Mouse (Mus musculus) gastrocnemius, postnatal 36 days (tissue): Measurements from ENCODE around the gene Gm8947. TPM values are rescaled to one million over a fixed set of nuclear protein-coding genes. Genes with fewer than 3 reads are reported as not detected.
"Not testable (repeated sequence)": the region's sequence is repeated elsewhere in the genome, so short reads cannot be mapped to it uniquely, and the experiment has no call there.

Experiments used
- DNase-seq, 2 experiments: peaks; one replicate each; pipeline ENCODE4 v3.0.0; 2022
- intact Hi-C: fragments of 180-260 bp; cut with DNase I; formaldehyde crosslinking; loops from one replicate; pipeline ENCODE4 v1.15.1; 2025
- long read RNA-seq, 2 experiments: library from polyadenylated mRNA; stranded (forward); transcript quantifications; one replicate each; pipeline ENCODE4 v2.0.0; 2021
- total RNA-seq, 2 experiments: library from RNA; stranded (reverse); gene quantifications; 2 replicates each; pipeline ENCODE4 v1.2.3; 2021

The Gm8947 gene
- under 1 TPM in 1 of 2 experiments, not detected in 1; 0.15 TPM for total RNA-seq
- long read RNA-seq, experiment 1, partial matches to known transcripts: 0 of 1 reads
- long read RNA-seq, experiment 1, other reads (novel, unspliced or antisense): 0 of 1 reads
- long read RNA-seq, experiment 2: 0 reads

- DNase-seq, intact Hi-C loops: not testable (repeated sequence)
Observed at GRCm38 (mm10) chr1:151192075-151192474, at the start of gene Gm8947. Gene Gm8947, plus strand, starts transcription at chr1:151192376.

GRCm38 (mm10) chr1:151144471-151145146 is 47.6 kb upstream of the Gm8947 start:
- DNase-seq: no peak
- intact Hi-C loops: no loop called here

GRCm38 (mm10) chr1:151147801-151148200 is 44.4 kb upstream of the Gm8947 start:
- DNase-seq: no peak
- intact Hi-C loops: no loop called here

GRCm38 (mm10) chr1:151150211-151150610 is 42.0 kb upstream of the Gm8947 start:
- intact Hi-C loops: no loop called here

GRCm38 (mm10) chr1:151151089-151151488 is 41.1 kb upstream of the Gm8947 start:
- intact Hi-C loops: no loop called here
- DNase-seq: no peak

More at GRCm38 (mm10) chr1:151150211-151150610, 42.0 kb upstream of the Gm8947 start:
- DNase-seq: no peak

GRCm38 (mm10) chr1:151153056-151153652 is 39.0 kb upstream of the Gm8947 start:
- intact Hi-C loops: no loop called here
- DNase-seq: no peak

GRCm38 (mm10) chr1:151154131-151154530 is 38.0 kb upstream of the Gm8947 start:
- intact Hi-C loops, DNase-seq: not testable (repeated sequence)

- DNase-seq: no peak
- intact Hi-C loops: no loop called here
Observed at GRCm38 (mm10) chr1:151156129-151156528, 36.0 kb upstream of the Gm8947 start.

GRCm38 (mm10) chr1:151156777-151157632 is 35.2 kb upstream of the Gm8947 start:
- DNase-seq: no peak
- intact Hi-C loops: no loop called here

GRCm38 (mm10) chr1:151157963-151158856 is 34.0 kb upstream of the Gm8947 start:
- DNase-seq: no peak
- intact Hi-C loops: no loop called here

GRCm38 (mm10) chr1:151158857-151159510 is 33.2 kb upstream of the Gm8947 start:
- no peak for DNase-seq
- intact Hi-C loops: no loop called here

- intact Hi-C loops: no loop called here
- no peak for DNase-seq
Observed at GRCm38 (mm10) chr1:151166031-151166430, 26.1 kb upstream of the Gm8947 start.

GRCm38 (mm10) chr1:151167297-151168047 is 24.7 kb upstream of the Gm8947 start:
- DNase-seq: no peak
- intact Hi-C loops: no loop called here

GRCm38 (mm10) chr1:151168637-151169036 is 23.5 kb upstream of the Gm8947 start:
- DNase-seq: no peak
- intact Hi-C loops: no loop called here

- no peak for DNase-seq
- intact Hi-C loops: no loop called here
Observed at GRCm38 (mm10) chr1:151171572-151172461, 20.4 kb upstream of the Gm8947 start.

- no peak for DNase-seq
- intact Hi-C loops: no loop called here
Observed at GRCm38 (mm10) chr1:151177030-151177936, 14.9 kb upstream of the Gm8947 start.

- intact Hi-C loops: no loop called here
- DNase-seq: no peak
Observed at GRCm38 (mm10) chr1:151177937-151178271, 14.3 kb upstream of the Gm8947 start.
